ENCODE assay signal across 8 mouse cellular contexts in the genomic region with DNA sequence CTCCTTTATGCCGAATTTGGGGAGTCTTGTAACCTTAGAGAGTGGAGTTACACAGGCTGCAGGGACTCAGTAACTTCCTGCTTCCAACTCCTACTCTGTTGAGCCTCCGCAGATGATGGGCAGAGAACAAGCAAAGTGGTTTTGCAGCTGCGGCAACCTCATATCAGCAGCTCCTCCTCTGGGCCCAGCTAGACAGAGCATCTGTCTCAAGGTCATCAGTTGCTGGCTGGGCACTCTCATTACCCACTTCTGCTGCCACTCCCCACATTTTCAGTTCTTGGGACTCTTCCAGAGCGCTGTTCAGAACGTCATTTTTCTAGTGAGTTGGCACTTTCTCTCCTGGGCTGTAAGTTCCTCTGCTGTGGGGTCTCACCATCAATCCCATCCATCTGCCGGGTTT. TPM values are rescaled to one million over a fixed set of nuclear protein-coding genes. Genes with fewer than 3 reads are reported as not detected.
DNase-seq lines count a peak whose midpoint lies in the region; ATAC-seq lines count a peak whose summit lies in the region.
"Had no signal": no experiment of that assay in that cellular context is flagged by ENCODE, and none has a peak within 500 bp of the region (broad histone marks: within the 10 kb centered on the region; RNA-seq: fewer than 3 reads in every experiment).

No protein-coding gene starts in this region.

- ATAC-seq in granulocyte monocyte progenitor cell, adult 5-6 weeks (replicated peaks; ENCODE audit: poor library complexity, severe bottlenecking) = peak; percentile 62

- DNase-seq in ovary, postnatal 36 days (ENCODE audit: low spot score) = peak; percentile 55
- no peak for DNase-seq in ovary, postnatal 14 days (ENCODE audit: low spot score)
- peak; percentile 73 for DNase-seq in kidney, adult 9 months
- DNase-seq in neural tube, embryonic 10.5 days (ENCODE audit: extremely low spot score, low spot score) = no peak
- DNase-seq in T-cell, adult 2 months (ENCODE audit: low spot score) = no peak
- DNase-seq in right cerebral cortex, postnatal 14 days = no peak
- DNase-seq: lung, adult 2 months had no signal

RNA-seq across cellular contexts. Expression of a gene that starts 24.6 kb away (rescaled TPM):
- total RNA-seq in granulocyte monocyte progenitor cell, adult 5-6 weeks (2014; fragmentation: Nextera tagmentation) = 6.0 and 7.6 TPM in 2 replicates
- total RNA-seq in granulocyte monocyte progenitor cell, adult 5-6 weeks (2017) = 5.5 and 43.9 TPM in 2 replicates

Comparison
In these comparisons a context has a peak if more than half of its experiments do, and no peak if none do; other contexts are left out.
1. DNase-seq: peak in ovary, postnatal 36 days (single experiment) and kidney, adult 9 months (single experiment); none in ovary, postnatal 14 days (single experiment), neural tube, embryonic 10.5 days (single experiment), T-cell, adult 2 months (single experiment) and right cerebral cortex, postnatal 14 days (single experiment).